Mouse (Mus musculus) G1E (cell line): ENCODE results near the gene Cog4. TPM values are rescaled to one million over a fixed set of nuclear protein-coding genes. Genes with fewer than 3 reads are reported as not detected.

ENCODE experiments used
- ATAC-seq: 2 replicates; pipeline ENCODE4 v1.8.0; 2016; ENCODE audit warnings: mild to moderate bottlenecking; ENCODE audit not compliant: insufficient number of reproducible peaks, poor library complexity, low FRiP score, severe bottlenecking; ENCODE audit errors: extremely low read depth
- DNase-seq: peaks from one replicate; pipeline ENCODE4 v3.0.0; 2012; ENCODE audit warnings: low spot score
- H3K27me3 ChIP-seq: 2 replicates; pipeline ENCODE4 v1.6.1; 2012; ENCODE audit warnings: mild to moderate bottlenecking, low read length, inconsistent platforms; ENCODE audit not compliant: insufficient read depth
- H3K36me3 ChIP-seq: replicated peaks from 2 replicates; pipeline ENCODE3; 2012; ENCODE audit warnings: mild to moderate bottlenecking, inconsistent platforms
- H3K4me1 ChIP-seq: 2 replicates; pipeline ENCODE4 v1.6.1; 2012; ENCODE audit warnings: low read depth, low read length, inconsistent platforms, mixed read lengths; ENCODE audit not compliant: insufficient read depth
- H3K4me3 ChIP-seq: 2 replicates; pipeline ENCODE4 v1.5.1; 2012; ENCODE audit warnings: low read depth, mild to moderate bottlenecking, inconsistent platforms, low read length, moderate library complexity, mixed read lengths
- H3K9me3 ChIP-seq: replicated peaks from 2 replicates; pipeline ENCODE4 v1.6.1; 2012; ENCODE audit warnings: inconsistent platforms
- CTCF ChIP-seq: IDR thresholded peaks from 2 replicates; pipeline ENCODE4 v1.5.1; 2012; ENCODE audit warnings: low read depth, low read length, inconsistent platforms, mixed read lengths
- GATA1 ChIP-seq: IDR thresholded peaks from 2 replicates; pipeline ENCODE4 v1.6.1; 2012; ENCODE audit warnings: borderline replicate concordance, low read length, inconsistent platforms, mixed read lengths
- GATA2 ChIP-seq: IDR thresholded peaks from 2 replicates; pipeline ENCODE4 v1.6.1; 2012; ENCODE audit warnings: low read depth, low read length, inconsistent platforms, borderline replicate concordance
- POLR2AphosphoS5 ChIP-seq: IDR thresholded peaks from 2 replicates; pipeline ENCODE4 v1.6.1; 2012; ENCODE audit warnings: low read depth, low read length, inconsistent platforms; ENCODE audit not compliant: insufficient replicate concordance
- TAL1 ChIP-seq: conservative IDR thresholded peaks from 2 replicates; pipeline ENCODE4 v1.6.1; 2012; ENCODE audit warnings: low read depth, low read length, inconsistent platforms, mixed read lengths
- polyA plus RNA-seq: library from polyadenylated mRNA; stranded (reverse); fragments of >175 nt; gene quantifications from 2 replicates; pipeline ENCODE4 v1.2.3, GENCODE M21; 2012
- total RNA-seq, 2 experiments: library from RNA; stranded (forward) in 1 of 2; stranded (reverse) in 1 of 2; fragments of 200-1000 nt in 1 of 2; fragments of >200 nt in 1 of 2; fragmentation: Nextera tagmentation in 1 of 2; gene quantifications; 2 replicates each; pipeline ENCODE4 v1.2.3; 2014 to 2017

Gene Cog4
- total and polyA plus RNA-seq, 3 experiments = 20.2 to 45.6 (median 32.8) TPM

GRCm38 (mm10) chr8:110918460-110918859, 72.1 kb downstream of the Cog4 start:
- peaks cover 63% of the 10 kb centered on the region for H3K4me1 ChIP-seq
- TF ChIP-seq TAL1 (no peak), GATA1 (no peak), POLR2AphosphoS5 (no peak), GATA2 (no peak), CTCF (no peak)

GRCm38 (mm10) chr8:110919341-110920031, 73.1 kb downstream of the Cog4 start, which contains the start of gene St3gal2:
St3gal2 (plus strand) TSS chr8:110919922.
- H3K4me1 ChIP-seq = peaks cover 71% of the 10 kb centered on the region
- H3K36me3 ChIP-seq = peaks cover 31% of the 10 kb centered on the region
- no peaks in the 10 kb centered on the region for H3K27me3 ChIP-seq
- no peaks in the 10 kb centered on the region for H3K9me3 ChIP-seq
- peak within 1 kb of the TSS; percentile 88 for H3K4me3 ChIP-seq
- TF ChIP-seq POLR2AphosphoS5 (no peak), GATA1 (no peak), CTCF (no peak), GATA2 (no peak), TAL1 (no peak)
- ATAC-seq = peak; percentile 79
- DNase-seq = peak; percentile 74

More at GRCm38 (mm10) chr8:110918460-110918859, 72.1 kb downstream of the Cog4 start:
- H3K4me3 ChIP-seq = no peak overlapping the region
- peaks cover 20% of the 10 kb centered on the region for H3K36me3 ChIP-seq
- no peaks in the 10 kb centered on the region for H3K27me3 ChIP-seq
- DNase-seq (no peak), ATAC-seq (no peak)
- H3K9me3 ChIP-seq = no peaks in the 10 kb centered on the region

- peaks cover 74% of the 10 kb centered on the region for H3K4me1 ChIP-seq
- ATAC-seq = no peak
- peaks cover 36% of the 10 kb centered on the region for H3K36me3 ChIP-seq
- peak overlapping the region; percentile 88 for H3K4me3 ChIP-seq
- H3K9me3 ChIP-seq = no peaks in the 10 kb centered on the region
- TF ChIP-seq CTCF (no peak), POLR2AphosphoS5 (no peak), GATA2 (no peak), TAL1 (no peak)
- DNase-seq = no peak
- no peaks in the 10 kb centered on the region for H3K27me3 ChIP-seq
Observed at GRCm38 (mm10) chr8:110920032-110920772, 73.8 kb downstream of the Cog4 start.

- DNase-seq = no peak
- ATAC-seq = no peak
- TF ChIP-seq TAL1 = no peak
- TF ChIP-seq GATA2 = no peak
- no peak for TF ChIP-seq GATA1
- TF ChIP-seq POLR2AphosphoS5 = no peak
- TF ChIP-seq CTCF = no peak
- Histone ChIP-seq H3K36me3 (peaks cover 42% of the 10 kb centered on the region), H3K4me1 (peaks cover 78% of the 10 kb centered on the region), H3K4me3 (peak overlapping the region; percentile 88), H3K9me3 (no peaks in the 10 kb centered on the region), H3K27me3 (no peaks in the 10 kb centered on the region)
Observed at GRCm38 (mm10) chr8:110920773-110921277, 74.4 kb downstream of the Cog4 start.

- peaks cover 47% of the 10 kb centered on the region for H3K36me3 ChIP-seq
- TF ChIP-seq GATA2 = no peak
- no peak for TF ChIP-seq POLR2AphosphoS5
- peak; percentile 87 for TF ChIP-seq TAL1
- peaks cover 86% of the 10 kb centered on the region for H3K4me1 ChIP-seq
- H3K4me3 ChIP-seq = peak overlapping the region; percentile 88
- H3K9me3 ChIP-seq = no peaks in the 10 kb centered on the region
- DNase-seq (peak; percentile 75), ATAC-seq (peak; percentile 71)
- no peaks in the 10 kb centered on the region for H3K27me3 ChIP-seq
Observed at GRCm38 (mm10) chr8:110921492-110922230, 75.3 kb downstream of the Cog4 start.

GRCm38 (mm10) chr8:110925691-110926140, 79.3 kb downstream of the Cog4 start:
- no peaks in the 10 kb centered on the region for H3K9me3 ChIP-seq
- H3K4me3 ChIP-seq = peak overlapping the region; percentile 23; the same call in 1 of the 2 replicates
- ATAC-seq (no peak), DNase-seq (no peak)
- H3K4me1 ChIP-seq = peaks cover 94% of the 10 kb centered on the region
- H3K36me3 ChIP-seq = peaks cover 70% of the 10 kb centered on the region
- no peaks in the 10 kb centered on the region for H3K27me3 ChIP-seq
- TF ChIP-seq TAL1 = no peak
- no peak for TF ChIP-seq GATA1
- no peak for TF ChIP-seq CTCF
- no peak for TF ChIP-seq GATA2
- TF ChIP-seq POLR2AphosphoS5 = no peak
